Mouse (Mus musculus): ENCODE data around the gene Tubg2. TPM values are rescaled to one million over a fixed set of nuclear protein-coding genes. Genes with fewer than 3 reads are reported as not detected.

Tubg2 gene
- polyA plus RNA-seq, 1 experiment: not detected

DNA sequence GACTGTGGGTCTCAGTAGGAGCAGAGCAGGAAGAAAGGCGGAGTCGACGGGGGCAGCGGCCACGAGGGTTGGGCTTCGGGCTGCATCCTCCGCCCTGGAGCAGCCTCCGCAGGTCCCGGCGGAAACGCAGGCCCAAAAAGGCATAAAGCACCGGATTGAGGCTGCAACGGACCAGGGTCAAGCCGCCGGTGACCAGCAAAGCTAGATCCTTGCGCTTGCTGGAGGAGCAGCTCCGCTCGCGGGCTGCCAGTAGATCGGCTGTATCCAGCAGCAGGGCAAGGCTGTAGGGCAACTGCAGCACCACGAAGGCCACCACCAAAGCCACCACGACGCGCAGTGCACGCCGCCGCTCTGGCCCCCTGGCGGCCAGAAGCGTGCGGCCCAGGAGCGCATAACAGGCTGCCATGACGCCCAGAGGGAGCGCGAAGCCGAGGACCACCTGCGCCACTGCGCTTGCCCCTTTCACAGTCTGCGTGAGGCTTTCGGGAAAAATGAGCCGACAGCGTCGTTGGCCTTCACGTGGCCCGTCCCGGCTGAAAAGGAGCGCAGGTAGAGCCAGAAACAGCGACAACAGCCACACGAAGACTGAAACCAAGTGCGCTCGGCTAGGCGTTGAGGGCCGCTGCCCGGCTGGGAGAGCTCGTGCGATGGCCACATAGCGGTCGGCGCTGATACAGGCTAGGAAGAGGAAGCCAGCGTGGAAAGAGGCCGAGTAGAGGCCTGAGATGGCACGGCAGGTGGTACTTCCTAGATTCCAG, 18.1 kb downstream of the Tubg2 start:
- Histone ChIP-seq H3K27ac (ENCODE audit: insufficient read depth, low read depth, low read length) (no peak overlapping the region), H3K4me3 (ENCODE audit: insufficient read depth, low read depth, low read length) (peak overlapping the region; percentile 28), H3K4me1 (ENCODE audit: control insufficient read depth, insufficient read depth, low read length) (peaks cover 55% of the 10 kb centered on the region)
- peak; percentile 30; the same call in 1 of the 2 replicates for TF ChIP-seq POLR2A (IDR thresholded peaks at IDR 0.05; ENCODE audit: insufficient read depth, low read depth, low read length)
- peak; percentile 94 for TF ChIP-seq CTCF (IDR thresholded peaks at IDR 0.05; ENCODE audit: insufficient read depth, low read depth, low read length)
- 7% methylated on average over 61 of the region's 61 CpGs for WGBS

GRCm38 (mm10) chr11:101174389-101174745, 18.7 kb downstream of the Tubg2 start:
- Histone ChIP-seq H3K27ac (ENCODE audit: insufficient read depth, low read depth, low read length) (no peak overlapping the region), H3K4me1 (ENCODE audit: control insufficient read depth, insufficient read depth, low read length) (peaks cover 50% of the 10 kb centered on the region), H3K4me3 (ENCODE audit: insufficient read depth, low read depth, low read length) (no peak overlapping the region)
- WGBS: 35% methylated on average over 9 of the region's 9 CpGs
- no peak for TF ChIP-seq CTCF (IDR thresholded peaks at IDR 0.05; ENCODE audit: insufficient read depth, low read depth, low read length)
- TF ChIP-seq POLR2A (IDR thresholded peaks at IDR 0.05; ENCODE audit: insufficient read depth, low read depth, low read length): no peak

- Histone ChIP-seq H3K27ac (ENCODE audit: insufficient read depth, low read depth, low read length) (peak within 1 kb of the TSS; percentile 31; the same call in 1 of the 2 replicates), H3K4me3 (ENCODE audit: insufficient read depth, low read depth, low read length) (peak within 1 kb of the TSS; percentile 64), H3K4me1 (ENCODE audit: control insufficient read depth, insufficient read depth, low read length) (peaks cover 44% of the 10 kb centered on the region)
- 26% methylated on average over 14 of the region's 14 CpGs for WGBS
- TF ChIP-seq POLR2A (IDR thresholded peaks at IDR 0.05; ENCODE audit: insufficient read depth, low read depth, low read length) (no peak), CTCF (IDR thresholded peaks at IDR 0.05; ENCODE audit: insufficient read depth, low read depth, low read length) (no peak)
Measured at GRCm38 (mm10) chr11:101174851-101175628, 19.3 kb downstream of the Tubg2 start, which contains the start of gene Ccr10. Gene Ccr10 (minus strand): TSS chr11:101175443.

- Histone ChIP-seq H3K4me1 (ENCODE audit: control insufficient read depth, insufficient read depth, low read length) (peaks cover 39% of the 10 kb centered on the region), H3K27ac (ENCODE audit: insufficient read depth, low read depth, low read length) (0 out of 2 replicates have a peak overlapping the region, but pooled peaks have one; percentile 31), H3K4me3 (ENCODE audit: insufficient read depth, low read depth, low read length) (peak overlapping the region; percentile 64)
- WGBS: 11% methylated on average over 11 of the region's 11 CpGs
- no peak for TF ChIP-seq CTCF (IDR thresholded peaks at IDR 0.05; ENCODE audit: insufficient read depth, low read depth, low read length)
Measured at GRCm38 (mm10) chr11:101175636-101176116, 20.0 kb downstream of the Tubg2 start.

DNA sequence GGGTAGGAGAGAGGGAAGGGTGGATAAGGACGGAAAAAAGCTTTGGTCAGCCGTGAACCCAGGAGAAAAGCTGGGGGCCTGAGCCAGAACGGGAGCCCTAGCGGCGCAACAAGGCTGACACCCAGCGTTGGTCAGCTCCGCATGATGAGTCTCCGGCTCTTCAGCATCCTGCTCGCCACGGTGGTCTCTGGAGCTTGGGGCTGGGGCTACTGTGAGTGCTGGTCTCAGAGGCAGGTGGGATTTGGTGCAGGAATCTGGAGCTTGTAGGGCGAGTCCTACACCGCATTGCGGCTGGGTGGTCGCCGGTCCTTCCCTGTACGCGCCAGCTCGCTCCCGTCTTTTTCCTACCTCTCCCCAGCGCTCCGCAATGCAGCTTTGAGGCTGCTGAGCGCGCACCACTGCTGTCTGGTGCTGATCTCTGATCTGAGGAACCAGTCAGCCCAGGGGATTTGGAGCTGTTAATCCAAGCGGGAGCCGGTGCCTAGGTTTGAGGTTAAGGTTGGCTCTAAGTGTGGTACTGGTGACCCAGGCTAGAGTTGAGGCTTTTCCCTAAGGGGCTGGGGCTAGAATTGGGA, 20.5 kb downstream of the Tubg2 start:
- WGBS: under 1% methylated on average over 25 of the region's 25 CpGs
- peaks cover 39% of the 10 kb centered on the region for H3K4me1 ChIP-seq (ENCODE audit: control insufficient read depth, insufficient read depth, low read length)

GRCm38 (mm10) chr11:101176933-101177773, 21.4 kb downstream of the Tubg2 start:
- Histone ChIP-seq H3K4me3 (ENCODE audit: insufficient read depth, low read depth, low read length) (peak overlapping the region; percentile 20), H3K4me1 (ENCODE audit: control insufficient read depth, insufficient read depth, low read length) (peaks cover 38% of the 10 kb centered on the region), H3K27ac (ENCODE audit: insufficient read depth, low read depth, low read length) (no peak overlapping the region)
- no peak for TF ChIP-seq POLR2A (IDR thresholded peaks at IDR 0.05; ENCODE audit: insufficient read depth, low read depth, low read length)
- TF ChIP-seq CTCF (IDR thresholded peaks at IDR 0.05; ENCODE audit: insufficient read depth, low read depth, low read length): no peak; the same call in 1 of the 2 replicates
- WGBS: 26% methylated on average over 22 of the region's 22 CpGs

More for the DNA sequence above, 20.5 kb downstream of the Tubg2 start:
- Histone ChIP-seq H3K4me3 (ENCODE audit: insufficient read depth, low read depth, low read length) (peak overlapping the region; percentile 64), H3K27ac (ENCODE audit: insufficient read depth, low read depth, low read length) (peak overlapping the region; percentile 31; the same call in 1 of the 2 replicates)
- TF ChIP-seq POLR2A (IDR thresholded peaks at IDR 0.05; ENCODE audit: insufficient read depth, low read depth, low read length) (no peak), CTCF (IDR thresholded peaks at IDR 0.05; ENCODE audit: insufficient read depth, low read depth, low read length) (no peak)

GRCm38 (mm10) chr11:101178061-101179058, 22.7 kb downstream of the Tubg2 start:
- no peak for TF ChIP-seq POLR2A (IDR thresholded peaks at IDR 0.05; ENCODE audit: insufficient read depth, low read depth, low read length)
- no peak for TF ChIP-seq CTCF (IDR thresholded peaks at IDR 0.05; ENCODE audit: insufficient read depth, low read depth, low read length)
- Histone ChIP-seq H3K4me1 (ENCODE audit: control insufficient read depth, insufficient read depth, low read length) (peaks cover 33% of the 10 kb centered on the region), H3K27ac (ENCODE audit: insufficient read depth, low read depth, low read length) (no peak overlapping the region), H3K4me3 (ENCODE audit: insufficient read depth, low read depth, low read length) (no peak overlapping the region)
- WGBS: 66% methylated on average over 36 of the region's 36 CpGs
